Mouse (Mus musculus) limb, embryonic 11.5 days (tissue): ENCODE data around the gene Csrp1. TPM values are rescaled to one million over a fixed set of nuclear protein-coding genes. Genes with fewer than 3 reads are reported as not detected.
A peak's percentile ranks its signal among the peaks of the same experiment; 100 is the strongest.

Experiments used
- ATAC-seq: fragments of 200-750 bp; cut with Nextera tagmentation; 2 replicates; pipeline ENCODE4 v1.8.0; 2017; ENCODE audit warnings: low read depth; ENCODE audit not compliant: insufficient number of reproducible peaks, low FRiP score, low TSS enrichment
- DNase-seq: peaks from one replicate; pipeline ENCODE4 v3.0.0-alpha.2; 2015; ENCODE audit warnings: low spot score
- H3K27ac ChIP-seq: fragments of 300-500 bp; sonication (generic); replicated peaks from 2 replicates; pipeline ENCODE4 v1.5.1; 2014; ENCODE audit warnings: low read depth, mild to moderate bottlenecking, low read length
- H3K27me3 ChIP-seq: fragments of 300-500 bp; sonication (generic); 2 replicates; pipeline ENCODE4 v1.6.1; 2014; ENCODE audit warnings: mild to moderate bottlenecking, low read length, mixed read lengths; ENCODE audit not compliant: control insufficient read depth, insufficient read depth
- H3K36me3 ChIP-seq: fragments of 300-500 bp; sonication (generic); 2 replicates; pipeline ENCODE4 v1.6.1; 2014; ENCODE audit warnings: mild to moderate bottlenecking, low read length, moderate library complexity, mixed read lengths; ENCODE audit not compliant: control insufficient read depth, insufficient read depth
- H3K4me1 ChIP-seq: fragments of 300-500 bp; sonication (generic); 2 replicates; pipeline ENCODE4 v1.6.1; 2014; ENCODE audit warnings: low read length, mixed read lengths; ENCODE audit not compliant: control insufficient read depth, insufficient read depth
- H3K4me2 ChIP-seq: fragments of 300-500 bp; sonication (generic); 2 replicates; pipeline ENCODE4 v1.6.1; 2014; ENCODE audit warnings: low read depth, mild to moderate bottlenecking, moderate library complexity; ENCODE audit not compliant: severe bottlenecking
- H3K4me3 ChIP-seq: fragments of 300-500 bp; sonication (generic); 2 replicates; pipeline ENCODE4 v1.5.1; 2014; ENCODE audit warnings: low read depth, low read length
- H3K9ac ChIP-seq: fragments of 300-500 bp; sonication (generic); 2 replicates; pipeline ENCODE4 v1.6.1; 2014; ENCODE audit warnings: mild to moderate bottlenecking, low read length
- H3K9me3 ChIP-seq: fragments of 300-500 bp; sonication (generic); 2 replicates; pipeline ENCODE4 v1.6.1; 2016; ENCODE audit warnings: low read length; ENCODE audit not compliant: control insufficient read depth
- WGBS: fragments of 180-500 bp; shearing (Covaris S2); extraction: QIAGEN DNeasy Blood & Tissue Kit; methylation state at CpG from one replicate; pipeline ENCODE4 v1.1.7; 2014; 5-methylcytosine and 5-hydroxymethylcytosine counted together
- polyA plus RNA-seq: library from polyadenylated mRNA; unstranded; fragments of >200 nt; fragmentation: Nextera tagmentation; extraction: Ambion mirVana; gene quantifications from 2 replicates; pipeline ENCODE4 v1.2.1, GENCODE M21; 2014

Gene Csrp1
- polyA plus RNA-seq, 1 experiment from 2014 or later: 51.2 TPM

DNA sequence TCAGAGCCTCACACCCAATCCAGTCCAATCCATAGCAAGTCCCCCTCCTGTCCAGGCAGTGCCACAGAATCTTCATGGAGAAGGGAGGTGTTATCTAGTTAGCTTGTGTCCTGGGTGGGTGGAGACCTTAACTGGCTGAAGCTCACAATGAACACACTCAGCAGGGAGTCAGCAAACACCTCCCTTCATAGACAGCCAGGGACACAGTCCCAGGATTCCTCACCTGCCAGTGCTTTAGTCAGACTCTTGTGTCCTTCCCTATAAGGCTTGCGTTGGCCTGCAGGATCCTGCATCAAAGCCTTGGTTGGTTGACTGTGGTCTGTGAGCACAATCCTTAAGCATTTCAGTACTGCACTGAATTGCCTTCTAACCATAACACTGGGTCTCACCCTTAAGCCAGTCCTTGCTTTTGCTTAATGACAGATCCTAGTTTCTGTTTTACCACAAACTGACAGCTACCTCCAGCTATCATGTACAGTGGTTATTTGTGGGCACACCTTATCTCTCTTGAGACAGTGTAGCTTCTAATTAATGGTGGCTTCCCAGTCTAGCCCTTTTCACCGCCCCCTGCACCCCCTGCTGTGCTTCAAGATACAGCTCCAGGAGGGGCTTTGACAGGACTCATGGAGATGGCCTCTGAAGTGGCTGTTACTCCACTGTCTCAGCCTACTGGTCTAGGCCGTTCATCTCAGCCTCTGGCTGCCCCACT, 4.8 kb upstream of the Csrp1 start:
- DNase-seq (no peak), ATAC-seq (no peak)
- WGBS: 54% methylated on average over 3 of the region's 3 CpGs

DNA sequence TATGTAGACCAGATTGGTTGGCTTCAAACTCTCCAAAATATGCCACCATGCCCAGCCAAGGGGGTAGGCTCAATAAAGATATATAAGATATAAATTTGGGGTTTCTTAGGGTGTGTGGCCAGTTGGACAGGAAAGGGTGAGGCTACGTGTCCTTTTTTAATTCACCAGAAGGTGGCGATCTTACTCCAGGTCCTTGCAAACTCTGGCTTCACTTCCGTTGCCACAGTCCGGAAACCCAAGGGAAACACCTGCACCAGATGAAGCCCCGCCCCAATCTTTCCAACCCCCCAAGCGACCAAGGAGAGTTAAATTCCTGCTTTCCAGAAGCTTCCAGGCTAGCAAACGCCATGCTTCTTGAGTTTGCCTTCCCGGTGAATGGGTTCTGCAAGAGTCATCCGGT, 375 bp upstream of the Csrp1 start:
- no peak overlapping the region for H3K4me2 ChIP-seq
- DNase-seq: peak; percentile 81
- ATAC-seq: peak; percentile 54; the same call in 1 of the 2 replicates

More for the DNA sequence above, 4.8 kb upstream of the Csrp1 start:
- Histone ChIP-seq H3K4me3 (no peak overlapping the region), H3K9ac (no peak overlapping the region), H3K36me3 (no peaks in the 10 kb centered on the region), H3K27ac (no peak overlapping the region), H3K9me3 (no peaks in the 10 kb centered on the region), H3K4me1 (no peaks in the 10 kb centered on the region), H3K4me2 (no peak overlapping the region), H3K27me3 (no peaks in the 10 kb centered on the region)

DNA sequence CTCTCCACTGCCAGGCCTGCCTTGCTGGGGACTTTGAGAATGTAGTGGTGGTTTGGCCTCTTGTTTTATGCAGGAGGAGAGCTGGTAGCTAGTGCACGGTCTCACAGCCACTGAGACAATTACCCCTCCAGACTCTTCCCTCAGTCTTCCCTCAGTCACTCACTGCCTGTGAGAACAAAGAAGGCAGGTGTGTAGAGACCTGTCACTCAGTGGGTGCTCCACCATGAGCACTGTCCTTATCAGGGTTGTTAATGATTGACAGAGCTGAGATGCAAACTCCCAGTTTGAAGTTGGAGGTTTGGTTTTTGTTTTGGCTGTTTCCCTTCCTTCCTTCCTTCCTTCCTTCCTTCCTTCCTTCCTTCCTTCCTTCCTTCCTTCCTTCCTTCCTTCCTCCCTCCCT, 3.2 kb downstream of the Csrp1 start:
- Histone ChIP-seq H3K4me2 (no peak overlapping the region), H3K4me3 (no peak overlapping the region), H3K4me1 (no peaks in the 10 kb centered on the region), H3K9ac (no peak overlapping the region), H3K36me3 (no peaks in the 10 kb centered on the region), H3K27ac (no peak overlapping the region), H3K27me3 (no peaks in the 10 kb centered on the region), H3K9me3 (no peaks in the 10 kb centered on the region)
- 74% methylated on average over 1 of the region's 1 CpGs for WGBS
- DNase-seq (no peak), ATAC-seq (no peak)

More for the DNA sequence above, 375 bp upstream of the Csrp1 start:
- no peak overlapping the region for H3K9ac ChIP-seq
- H3K27ac ChIP-seq: no peak overlapping the region
- no peaks in the 10 kb centered on the region for H3K27me3 ChIP-seq
- no peaks in the 10 kb centered on the region for H3K4me1 ChIP-seq
- no peak overlapping the region for H3K4me3 ChIP-seq
- 19% methylated on average over 9 of the region's 9 CpGs for WGBS
- no peaks in the 10 kb centered on the region for H3K36me3 ChIP-seq
- no peaks in the 10 kb centered on the region for H3K9me3 ChIP-seq

DNA sequence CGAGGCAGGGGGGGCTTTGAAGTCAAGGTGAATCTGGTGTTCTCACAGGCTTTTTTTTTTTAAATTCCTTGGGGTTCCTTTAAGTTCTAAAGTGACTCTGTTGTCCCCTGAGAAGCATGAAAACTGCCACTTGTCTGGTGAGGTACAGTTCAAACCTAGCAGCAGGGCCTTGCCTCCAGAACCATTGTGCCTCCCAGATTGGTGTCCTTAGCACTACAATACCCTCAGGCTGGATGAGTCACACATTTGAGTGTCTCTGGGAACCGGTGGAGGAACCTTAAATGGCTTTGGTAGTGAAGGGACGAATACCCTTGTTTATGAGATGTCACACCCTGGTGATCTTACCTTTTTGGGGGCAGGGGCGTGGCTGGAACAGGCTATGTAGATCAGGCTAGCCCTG, 4.3 kb downstream of the Csrp1 start:
- 53% methylated on average over 4 of the region's 4 CpGs for WGBS
- ATAC-seq: no peak

DNA sequence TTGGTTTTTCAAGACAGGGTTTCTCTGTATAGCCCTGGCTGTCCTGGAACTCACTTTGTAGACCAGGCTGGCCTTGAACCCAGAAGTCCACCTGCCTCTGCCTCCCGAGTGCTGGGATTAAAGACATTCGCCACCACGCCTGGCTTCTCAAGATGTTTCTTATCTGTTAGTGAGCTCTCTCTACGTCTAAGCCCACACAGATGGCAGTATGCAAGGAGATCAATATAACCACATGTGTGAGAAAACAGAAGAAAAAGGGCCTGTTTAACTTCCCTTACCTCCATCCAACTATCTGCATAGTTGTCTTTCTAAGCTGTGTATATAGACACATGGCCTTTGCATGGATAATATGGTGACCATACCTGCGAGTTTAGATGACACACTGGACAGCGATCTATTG, 5.5 kb downstream of the Csrp1 start:
- WGBS: 91% methylated on average over 6 of the region's 6 CpGs
- Histone ChIP-seq H3K27me3 (no peaks in the 10 kb centered on the region), H3K4me1 (peaks cover 10% of the 10 kb centered on the region), H3K4me3 (no peak overlapping the region), H3K27ac (no peak overlapping the region), H3K9ac (no peak overlapping the region), H3K9me3 (no peaks in the 10 kb centered on the region), H3K36me3 (no peaks in the 10 kb centered on the region), H3K4me2 (no peak overlapping the region)
- no peak for ATAC-seq
- no peak for DNase-seq

More for the DNA sequence above, 4.3 kb downstream of the Csrp1 start:
- H3K9me3 ChIP-seq: no peaks in the 10 kb centered on the region
- no peaks in the 10 kb centered on the region; the same call in 1 of the 2 replicates for H3K4me1 ChIP-seq
- H3K27ac ChIP-seq: no peak overlapping the region
- DNase-seq: no peak
- no peak overlapping the region for H3K9ac ChIP-seq
- no peak overlapping the region for H3K4me2 ChIP-seq
- no peaks in the 10 kb centered on the region for H3K36me3 ChIP-seq
- H3K27me3 ChIP-seq: no peaks in the 10 kb centered on the region
- no peak overlapping the region for H3K4me3 ChIP-seq

DNA sequence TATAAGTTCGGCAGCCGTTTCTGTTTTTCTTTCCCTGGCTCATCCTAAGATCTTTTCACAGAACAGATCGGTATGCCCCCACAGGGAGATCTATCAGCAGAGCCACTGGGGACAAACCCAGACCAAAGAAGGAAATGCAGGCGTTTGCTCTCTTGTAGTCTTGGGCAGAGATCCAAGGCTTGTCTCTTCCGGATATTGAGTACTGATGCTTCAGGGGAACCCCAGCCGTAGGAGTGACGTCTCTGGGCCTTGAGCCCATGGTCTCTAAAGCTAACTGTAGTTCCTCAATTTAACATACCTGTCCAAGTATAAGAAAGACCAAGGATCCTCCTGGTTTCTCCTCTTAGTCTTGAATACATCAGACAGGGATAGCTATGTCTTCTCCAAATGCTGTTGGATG, 6.1 kb downstream of the Csrp1 start:
- DNase-seq (no peak), ATAC-seq (no peak)
- Histone ChIP-seq H3K4me2 (no peak overlapping the region), H3K9me3 (no peaks in the 10 kb centered on the region), H3K27me3 (no peaks in the 10 kb centered on the region), H3K36me3 (no peaks in the 10 kb centered on the region), H3K27ac (no peak overlapping the region), H3K4me1 (peaks cover 16% of the 10 kb centered on the region), H3K9ac (no peak overlapping the region), H3K4me3 (no peak overlapping the region)
- WGBS: 90% methylated on average over 7 of the region's 7 CpGs

DNA sequence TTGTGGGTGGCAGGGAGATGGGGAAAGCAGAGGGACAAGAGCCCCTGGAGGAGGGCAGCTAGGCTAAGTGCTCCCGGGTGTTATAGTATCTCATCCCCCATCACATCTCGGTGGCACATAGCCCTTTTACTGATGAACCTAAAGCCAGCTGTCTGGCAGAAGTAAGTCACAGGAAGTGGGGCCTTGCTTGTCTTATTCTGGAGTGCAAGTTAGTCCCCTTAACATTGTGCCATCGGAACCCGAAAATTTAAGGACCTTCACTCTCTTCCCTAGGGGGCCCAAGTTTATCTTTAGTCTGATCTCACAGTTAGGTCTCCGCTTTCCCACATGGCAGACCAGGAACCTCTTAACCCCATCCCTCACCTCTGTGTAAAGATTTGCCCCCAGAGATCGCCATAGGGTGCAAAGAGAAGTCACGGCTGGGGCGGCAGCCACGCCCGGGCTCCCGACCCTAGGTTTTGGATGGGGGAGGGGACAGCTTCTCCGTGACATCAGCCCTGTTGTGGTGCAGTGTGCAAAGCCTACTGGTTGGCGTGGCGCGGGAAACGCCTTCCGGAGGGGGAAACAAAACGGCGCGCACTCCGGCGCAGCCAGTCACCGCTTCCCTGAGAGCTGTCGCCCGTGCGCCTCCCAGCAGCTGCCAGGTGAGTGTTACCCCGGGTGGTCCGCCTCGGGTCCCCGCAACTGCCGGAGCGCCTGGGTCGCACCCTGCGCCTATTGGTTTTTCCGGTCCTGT, 8.9 kb downstream of the Csrp1 start:
- Histone ChIP-seq H3K4me2 (peak overlapping the region; percentile 81), H3K4me3 (peak overlapping the region; percentile 58), H3K4me1 (peaks cover 24% of the 10 kb centered on the region), H3K9ac (peak overlapping the region; percentile 76), H3K27me3 (no peaks in the 10 kb centered on the region), H3K9me3 (no peaks in the 10 kb centered on the region), H3K36me3 (no peaks in the 10 kb centered on the region), H3K27ac (0 out of 2 replicates have a peak overlapping the region, but pooled peaks have one; percentile 42)
- ATAC-seq (peak; percentile 71), DNase-seq (peak; percentile 91)
- WGBS: 2% methylated on average over 35 of the region's 35 CpGs

DNA sequence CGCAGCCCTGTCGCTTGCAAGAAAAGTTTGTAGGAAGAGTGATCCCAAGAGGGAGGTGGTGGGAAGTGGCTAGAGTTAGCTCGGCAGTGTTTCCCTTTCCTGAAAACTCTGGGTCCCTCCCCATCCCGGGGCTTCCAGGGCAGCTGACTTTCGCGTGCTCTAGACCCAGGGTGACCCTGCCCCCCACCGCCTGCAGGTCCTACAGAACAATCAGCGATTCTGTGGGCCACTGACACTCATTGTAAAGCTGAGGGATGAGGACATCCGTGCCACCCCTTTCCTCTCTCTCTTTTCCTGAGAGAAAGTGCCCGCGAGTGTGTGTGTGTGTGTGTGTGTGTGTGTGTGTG, 9.5 kb downstream of the Csrp1 start:
- ATAC-seq: 0 out of 2 replicates have a peak, but pooled peaks have one; percentile 29
- Histone ChIP-seq H3K4me2 (peak overlapping the region; percentile 81), H3K9me3 (no peaks in the 10 kb centered on the region), H3K4me3 (peak overlapping the region; percentile 58), H3K4me1 (peaks cover 27% of the 10 kb centered on the region), H3K9ac (peak overlapping the region; percentile 76), H3K27ac (0 out of 2 replicates have a peak overlapping the region, but pooled peaks have one; percentile 42), H3K36me3 (no peaks in the 10 kb centered on the region), H3K27me3 (no peaks in the 10 kb centered on the region)
- no peak for DNase-seq
- WGBS: 0% methylated on average over 11 of the region's 11 CpGs
